Mouse (Mus musculus) forebrain, embryonic 16.5 days (tissue): ENCODE measurements around the gene Ocm. TPM values are rescaled to one million over a fixed set of nuclear protein-coding genes. Genes with fewer than 3 reads are reported as not detected.
"Not testable (repeated sequence)": the region's sequence is repeated elsewhere in the genome, so short reads cannot be mapped to it uniquely, and the experiment has no call there.

Source experiments
- ATAC-seq: fragments of 200-750 bp; cut with Nextera tagmentation; 2 replicates; pipeline ENCODE4 v1.8.0; 2017; ENCODE audit warnings: mild to moderate bottlenecking, moderate library complexity
- H3K27ac ChIP-seq: fragments of 300-500 bp; sonication (generic); 2 replicates; pipeline ENCODE4 v1.5.1; 2014; ENCODE audit warnings: low read length, control low read depth
- H3K27me3 ChIP-seq: fragments of 300-500 bp; sonication (generic); replicated peaks from 2 replicates; pipeline ENCODE4 v1.6.1; 2014; ENCODE audit warnings: low read length; ENCODE audit not compliant: control insufficient read depth, insufficient read depth
- H3K36me3 ChIP-seq: fragments of 300-500 bp; sonication (generic); 2 replicates; pipeline ENCODE4 v1.6.1; 2014; ENCODE audit not compliant: control insufficient read depth, insufficient read depth
- H3K4me1 ChIP-seq: fragments of 300-500 bp; sonication (generic); replicated peaks from 2 replicates; pipeline ENCODE4 v1.6.1; 2014; ENCODE audit warnings: low read length; ENCODE audit not compliant: control insufficient read depth, insufficient read depth
- H3K4me2 ChIP-seq: fragments of 300-500 bp; sonication (generic); 2 replicates; pipeline ENCODE4 v1.6.1; 2014; ENCODE audit warnings: mild to moderate bottlenecking, low read length, control low read depth
- H3K4me3 ChIP-seq: fragments of 300-500 bp; sonication (generic); replicated peaks from 2 replicates; pipeline ENCODE4 v1.5.1; 2014; ENCODE audit warnings: mild to moderate bottlenecking, low read length, control low read depth
- H3K9ac ChIP-seq: fragments of 300-500 bp; sonication (generic); replicated peaks from 2 replicates; pipeline ENCODE4 v1.6.1; 2014; ENCODE audit warnings: low read depth, low read length, control low read depth
- H3K9me3 ChIP-seq: fragments of 300-500 bp; sonication (generic); 2 replicates; pipeline ENCODE4 v1.6.1; 2016; ENCODE audit warnings: low read length; ENCODE audit not compliant: control insufficient read depth
- WGBS: fragments of 180-500 bp; shearing (Covaris S2); extraction: QIAGEN DNeasy Blood & Tissue Kit; methylation state at CpG from one replicate; pipeline ENCODE4 v1.1.7; 2014; 5-methylcytosine and 5-hydroxymethylcytosine counted together
- polyA plus RNA-seq: library from polyadenylated mRNA; unstranded; fragments of >200 nt; fragmentation: Nextera tagmentation; extraction: Ambion mirVana; gene quantifications from 2 replicates; pipeline ENCODE4 v1.2.1, GENCODE M21; 2015

Gene Ocm
- polyA plus RNA-seq, 1 experiment from 2014 or later = not detected

GRCm38 (mm10) chr5:144014551-144015311 is 11.7 kb downstream of the Ocm start, which contains the start of gene Ccz1:
Ccz1 (minus strand) TSS chr5:144014877.
- H3K36me3 ChIP-seq = peaks cover 18% of the 10 kb centered on the region
- WGBS = 3% methylated on average over 42 of the region's 47 CpGs
- peaks cover 3% of the 10 kb centered on the region; the same call in 1 of the 2 replicates for H3K4me1 ChIP-seq
- H3K4me3 ChIP-seq = peak within 1 kb of the TSS; percentile 90
- H3K4me2 ChIP-seq = peak within 1 kb of the TSS; percentile 46
- no peaks in the 10 kb centered on the region for H3K9me3 ChIP-seq
- H3K27ac ChIP-seq = peak within 1 kb of the TSS; percentile 79
- ATAC-seq = peak; percentile 100
- H3K9ac ChIP-seq = peak within 1 kb of the TSS; percentile 86
- no peaks in the 10 kb centered on the region for H3K27me3 ChIP-seq

GRCm38 (mm10) chr5:144013366-144014134 is 12.9 kb downstream of the Ocm start:
- H3K9me3 ChIP-seq, H3K9ac ChIP-seq, H3K4me1 ChIP-seq, H3K27me3 ChIP-seq, H3K27ac ChIP-seq, ATAC-seq: not testable (repeated sequence)
- 67% methylated on average over 12 of the region's 13 CpGs for WGBS
- H3K4me2 ChIP-seq = peak overlapping the region; percentile 45
- peak overlapping the region; percentile 90; the same call in 1 of the 2 replicates for H3K4me3 ChIP-seq
- peaks cover 24% of the 10 kb centered on the region for H3K36me3 ChIP-seq

- Histone ChIP-seq H3K4me3 (no peak overlapping the region), H3K27ac (no peak overlapping the region), H3K36me3 (peaks cover 39% of the 10 kb centered on the region), H3K9ac (no peak overlapping the region), H3K9me3 (no peaks in the 10 kb centered on the region), H3K4me1 (no peaks in the 10 kb centered on the region), H3K27me3 (no peaks in the 10 kb centered on the region), H3K4me2 (no peak overlapping the region)
- WGBS = 94% methylated on average over 15 of the region's 15 CpGs
- no peak for ATAC-seq
These were observed 23.8 kb downstream of the Ocm start for GRCm38 (mm10) chr5:144002461-144003192.

GRCm38 (mm10) chr5:143999409-143999808 is 27.1 kb downstream of the Ocm start:
- Histone ChIP-seq H3K4me3 (no peak overlapping the region), H3K9me3 (no peaks in the 10 kb centered on the region), H3K36me3 (peaks cover 34% of the 10 kb centered on the region), H3K4me1 (no peaks in the 10 kb centered on the region), H3K27me3 (no peaks in the 10 kb centered on the region), H3K9ac (no peak overlapping the region), H3K4me2 (no peak overlapping the region), H3K27ac (no peak overlapping the region)
- 78% methylated on average over 1 of the region's 1 CpGs for WGBS
- ATAC-seq = no peak

- 77% methylated on average over 11 of the region's 11 CpGs for WGBS
- no peak for ATAC-seq
- peaks cover 47% of the 10 kb centered on the region for H3K36me3 ChIP-seq
These were observed 31.7 kb downstream of the Ocm start for GRCm38 (mm10) chr5:143994632-143995365.

GRCm38 (mm10) chr5:143993849-143994248 is 32.6 kb downstream of the Ocm start:
- ATAC-seq = no peak

More at GRCm38 (mm10) chr5:143994632-143995365, 31.7 kb downstream of the Ocm start:
- no peak overlapping the region for H3K4me3 ChIP-seq
- H3K4me2 ChIP-seq = no peak overlapping the region
- H3K9ac ChIP-seq = no peak overlapping the region
- H3K27ac ChIP-seq = no peak overlapping the region
- H3K4me1 ChIP-seq = no peaks in the 10 kb centered on the region
- H3K27me3 ChIP-seq = no peaks in the 10 kb centered on the region
- no peaks in the 10 kb centered on the region for H3K9me3 ChIP-seq

GRCm38 (mm10) chr5:143993260-143993659 is 33.2 kb downstream of the Ocm start:
- Histone ChIP-seq H3K9me3 (no peaks in the 10 kb centered on the region), H3K4me1 (no peaks in the 10 kb centered on the region), H3K27ac (no peak overlapping the region), H3K9ac (no peak overlapping the region), H3K4me3 (no peak overlapping the region), H3K27me3 (no peaks in the 10 kb centered on the region), H3K4me2 (no peak overlapping the region), H3K36me3 (peaks cover 48% of the 10 kb centered on the region)
- ATAC-seq = no peak
- 91% methylated on average over 8 of the region's 8 CpGs for WGBS

More at GRCm38 (mm10) chr5:143993849-143994248, 32.6 kb downstream of the Ocm start:
- H3K36me3 ChIP-seq = peaks cover 46% of the 10 kb centered on the region
- H3K27me3 ChIP-seq = no peaks in the 10 kb centered on the region
- 97% methylated on average over 5 of the region's 5 CpGs for WGBS
- no peak overlapping the region for H3K4me2 ChIP-seq
- H3K4me3 ChIP-seq = no peak overlapping the region
- H3K9me3 ChIP-seq = no peaks in the 10 kb centered on the region
- H3K9ac ChIP-seq = no peak overlapping the region
- H3K27ac ChIP-seq = no peak overlapping the region
- no peaks in the 10 kb centered on the region for H3K4me1 ChIP-seq

- H3K4me3 ChIP-seq = no peak overlapping the region
- H3K27ac ChIP-seq = no peak overlapping the region
- no peaks in the 10 kb centered on the region for H3K9me3 ChIP-seq
- H3K4me1 ChIP-seq = no peaks in the 10 kb centered on the region
- H3K27me3 ChIP-seq = no peaks in the 10 kb centered on the region
- H3K9ac ChIP-seq = no peak overlapping the region
- WGBS = 89% methylated on average over 10 of the region's 10 CpGs
- no peak for ATAC-seq
- peaks cover 48% of the 10 kb centered on the region for H3K36me3 ChIP-seq
- no peak overlapping the region for H3K4me2 ChIP-seq
These were observed 33.8 kb downstream of the Ocm start for GRCm38 (mm10) chr5:143992661-143993060.
